Mouse (Mus musculus): ENCODE results near the gene Pdzd3. TPM values are rescaled to one million over a fixed set of nuclear protein-coding genes. Genes with fewer than 3 reads are reported as not detected.

Gene Pdzd3
- polyA plus RNA-seq, 1 experiment from 2014 or later = not detected

DNA sequence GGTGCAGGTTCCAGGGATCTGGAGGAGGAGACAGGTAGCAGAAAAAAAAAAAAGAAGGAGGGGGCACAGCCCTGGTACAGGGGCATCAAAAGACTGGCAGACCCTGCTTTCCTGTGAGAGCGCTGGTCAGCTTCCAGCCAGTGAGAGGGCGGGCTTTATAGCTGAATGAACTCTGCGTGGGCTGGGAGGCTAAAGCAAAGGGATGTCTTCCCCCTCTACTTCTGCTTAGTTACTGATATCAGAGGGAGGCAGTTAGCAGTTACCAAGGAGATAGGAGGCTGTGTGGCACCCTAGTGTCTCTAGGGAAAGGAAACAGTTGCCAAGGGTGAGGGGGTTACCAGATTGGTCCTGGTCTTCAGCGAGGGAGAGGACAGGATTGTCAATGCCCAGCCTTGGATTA is 826 bp downstream of the Pdzd3 start:
- H3K9me3 ChIP-seq (replicated peaks) = no peaks in the 10 kb centered on the region
- 41% methylated on average over 4 of the region's 4 CpGs for WGBS

DNA sequence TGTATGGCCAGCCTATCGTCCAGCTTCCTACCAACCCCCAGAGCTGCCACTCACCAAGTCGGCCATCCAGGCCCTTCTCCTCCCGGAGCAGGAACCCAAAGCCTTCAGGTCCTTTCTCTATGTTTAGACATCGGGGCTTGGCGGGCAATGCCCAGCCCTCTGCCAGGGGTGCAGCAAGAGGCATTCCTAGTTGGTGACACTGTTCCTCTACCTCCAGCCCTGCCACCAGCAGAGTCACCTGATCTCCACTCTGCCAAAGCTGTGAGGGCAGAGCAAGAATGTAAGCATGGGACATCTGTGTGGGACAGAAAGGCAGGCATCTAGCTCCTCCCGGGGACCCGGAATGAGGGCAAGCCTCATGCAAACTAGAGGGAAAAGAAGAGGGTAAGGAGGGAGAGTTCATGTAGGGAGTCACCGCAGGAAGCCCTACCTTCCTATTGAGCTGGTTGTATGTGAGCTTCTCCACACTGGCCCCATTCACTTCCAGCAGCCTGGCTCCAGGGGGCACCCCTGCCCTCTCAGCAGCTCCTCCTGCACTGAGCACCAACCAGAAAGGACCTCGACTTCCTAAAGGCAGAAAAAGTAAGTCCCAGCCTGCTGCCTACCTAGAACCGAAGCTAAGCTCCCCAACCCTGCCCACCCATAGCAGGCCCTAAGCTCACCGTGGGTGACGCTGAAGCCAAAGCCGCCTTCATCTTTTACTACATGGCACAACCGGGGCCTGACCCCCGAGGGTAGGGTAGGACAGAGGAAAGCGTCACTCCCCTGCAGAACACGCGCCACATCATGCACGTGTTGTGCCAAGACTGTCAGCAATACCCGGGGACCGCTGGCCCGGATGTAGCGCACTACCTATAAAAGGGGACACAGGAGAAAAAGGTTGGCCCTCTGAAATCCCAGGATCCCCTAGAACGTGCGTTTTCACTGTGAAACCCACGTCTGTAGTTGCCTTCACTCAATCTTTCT is 1.8 kb downstream of the Pdzd3 start:
- peak overlapping the region; percentile 57 for H3K4me2 ChIP-seq
- peaks cover 24% of the 10 kb centered on the region for H3K27me3 ChIP-seq (replicated peaks)
- no peak overlapping the region for H3K27ac ChIP-seq (ENCODE audit: poor library complexity, severe bottlenecking)
- peaks cover 17% of the 10 kb centered on the region for H3K4me1 ChIP-seq (replicated peaks)
- WGBS = 37% methylated on average over 26 of the region's 26 CpGs
- H3K9ac ChIP-seq = 0 out of 2 replicates have a peak overlapping the region, but pooled peaks have one; percentile 40
- no peaks in the 10 kb centered on the region for H3K36me3 ChIP-seq
- peak overlapping the region; percentile 5; the same call in 1 of the 2 replicates for H3K4me3 ChIP-seq
- H3K9me3 ChIP-seq (replicated peaks) = no peaks in the 10 kb centered on the region
- ATAC-seq (ENCODE audit: insufficient number of reproducible peaks, low FRiP score) = peak; percentile 72

More for the DNA sequence above, 826 bp downstream of the Pdzd3 start:
- Histone ChIP-seq H3K4me1 (replicated peaks) (peaks cover 27% of the 10 kb centered on the region), H3K27me3 (replicated peaks) (peaks cover 24% of the 10 kb centered on the region), H3K9ac (no peak overlapping the region), H3K27ac (ENCODE audit: poor library complexity, severe bottlenecking) (no peak overlapping the region), H3K4me3 (no peak overlapping the region), H3K4me2 (no peak overlapping the region), H3K36me3 (no peaks in the 10 kb centered on the region)
- no peak for ATAC-seq (ENCODE audit: insufficient number of reproducible peaks, low FRiP score)

DNA sequence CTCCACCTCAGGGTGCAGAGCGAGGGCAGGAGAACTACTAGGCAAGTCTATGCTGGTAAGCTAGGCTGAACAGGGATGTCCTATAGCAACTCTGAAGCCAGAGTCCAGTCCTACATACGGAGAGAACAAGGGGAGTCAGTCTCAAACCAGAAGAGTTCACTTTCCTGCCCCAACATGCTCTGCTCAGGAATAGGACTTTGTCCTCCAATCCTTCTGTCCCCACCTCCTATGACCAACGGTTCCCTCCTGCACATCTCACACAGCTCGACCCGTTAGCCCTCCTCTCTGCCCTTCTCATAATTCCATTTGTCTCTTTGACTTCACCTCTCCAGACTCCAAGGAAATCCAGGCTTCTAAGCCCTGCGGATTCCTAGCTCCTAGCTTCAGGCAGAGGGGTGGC is 3.4 kb downstream of the Pdzd3 start:
- Histone ChIP-seq H3K4me2 (no peak overlapping the region), H3K9ac (no peak overlapping the region), H3K4me3 (no peak overlapping the region), H3K4me1 (replicated peaks) (peaks cover 14% of the 10 kb centered on the region; the same call in 1 of the 2 replicates), H3K9me3 (replicated peaks) (no peaks in the 10 kb centered on the region), H3K36me3 (no peaks in the 10 kb centered on the region), H3K27ac (ENCODE audit: poor library complexity, severe bottlenecking) (no peak overlapping the region), H3K27me3 (replicated peaks) (peaks cover 21% of the 10 kb centered on the region)
- WGBS = 69% methylated on average over 6 of the region's 6 CpGs
- no peak for ATAC-seq (ENCODE audit: insufficient number of reproducible peaks, low FRiP score)

DNA sequence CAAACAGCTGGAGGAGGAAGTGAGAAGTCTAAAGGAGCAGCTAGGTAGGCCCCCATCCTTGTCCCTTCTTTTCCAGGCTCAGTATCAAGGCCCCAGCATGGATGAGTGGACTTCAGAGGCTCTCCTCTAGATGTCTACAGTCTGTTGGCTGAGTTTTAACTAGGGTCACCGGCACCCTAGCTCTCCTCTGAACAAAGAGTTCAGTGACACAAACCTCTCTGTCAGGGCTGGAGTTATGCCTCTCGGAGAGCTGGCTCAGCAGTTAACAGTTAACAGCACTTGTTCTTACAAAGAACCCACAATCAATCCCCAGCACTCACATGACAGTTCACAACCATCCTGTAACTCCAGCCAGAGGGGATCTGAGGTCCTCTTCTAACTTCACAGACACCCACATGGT is 7.7 kb downstream of the Pdzd3 start:
- H3K4me3 ChIP-seq = no peak overlapping the region
- H3K4me2 ChIP-seq = no peak overlapping the region
- H3K36me3 ChIP-seq = no peaks in the 10 kb centered on the region
- H3K27ac ChIP-seq (ENCODE audit: poor library complexity, severe bottlenecking) = no peak overlapping the region
- no peak for ATAC-seq (ENCODE audit: insufficient number of reproducible peaks, low FRiP score)
- H3K9ac ChIP-seq = no peak overlapping the region
- WGBS = 46% methylated on average over 2 of the region's 2 CpGs
- no peaks in the 10 kb centered on the region for H3K4me1 ChIP-seq (replicated peaks)
- peaks cover 10% of the 10 kb centered on the region; the same call in 1 of the 2 replicates for H3K27me3 ChIP-seq (replicated peaks)
- H3K9me3 ChIP-seq (replicated peaks) = no peaks in the 10 kb centered on the region; the same call in 1 of the 2 replicates

DNA sequence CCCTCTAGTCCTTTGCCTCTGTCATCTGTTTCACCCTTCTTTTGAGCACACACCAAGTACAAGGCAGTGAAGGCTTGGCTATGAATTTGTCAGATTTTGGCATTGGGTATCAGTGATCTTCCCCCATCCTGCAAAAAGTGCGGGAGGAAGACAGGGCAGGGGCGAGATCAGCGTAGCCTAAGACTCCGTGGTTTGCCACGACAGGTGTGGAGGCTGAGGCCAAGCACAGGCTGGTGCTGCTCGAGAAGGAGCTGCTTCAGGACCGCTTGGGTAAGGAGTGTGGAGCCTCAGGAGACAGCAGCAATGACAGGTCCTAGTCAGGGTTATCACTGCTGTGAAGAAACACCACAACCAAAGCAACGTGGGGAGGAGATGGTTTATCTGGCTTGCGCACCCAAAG is 9.9 kb downstream of the Pdzd3 start:
- WGBS = 55% methylated on average over 9 of the region's 9 CpGs

DNA sequence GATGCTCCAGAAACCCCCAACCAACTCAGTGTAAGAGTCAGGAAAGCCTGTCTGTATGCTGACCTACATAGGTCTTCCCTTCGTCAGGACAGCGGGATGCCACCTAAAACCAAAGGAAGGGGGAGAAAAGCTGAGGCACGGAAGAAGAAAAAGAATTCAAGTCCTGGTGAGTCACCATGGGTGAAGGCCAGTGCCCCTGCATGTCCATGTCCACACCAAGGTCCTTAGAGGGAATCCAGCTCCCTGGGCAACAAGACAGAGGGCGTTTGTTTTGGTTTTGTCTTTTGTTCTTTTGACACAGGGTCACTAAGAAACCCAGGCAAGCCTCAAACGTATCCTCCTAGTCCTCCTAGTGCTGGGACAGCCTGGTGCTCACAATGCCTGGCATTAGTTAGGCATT is 10.4 kb downstream of the Pdzd3 start:
- H3K4me3 ChIP-seq = no peak overlapping the region
- H3K36me3 ChIP-seq = no peaks in the 10 kb centered on the region
- H3K4me1 ChIP-seq (replicated peaks) = no peaks in the 10 kb centered on the region
- WGBS = 67% methylated on average over 5 of the region's 5 CpGs
- 0 out of 2 replicates have a peak, but pooled peaks cover 6% of the 10 kb centered on the region for H3K27me3 ChIP-seq (replicated peaks)
- no peak overlapping the region for H3K9ac ChIP-seq
- no peak overlapping the region for H3K27ac ChIP-seq (ENCODE audit: poor library complexity, severe bottlenecking)
- H3K4me2 ChIP-seq = no peak overlapping the region
- no peaks in the 10 kb centered on the region; the same call in 1 of the 2 replicates for H3K9me3 ChIP-seq (replicated peaks)
- ATAC-seq (ENCODE audit: insufficient number of reproducible peaks, low FRiP score) = no peak

More for the DNA sequence above, 9.9 kb downstream of the Pdzd3 start:
- no peak for ATAC-seq (ENCODE audit: insufficient number of reproducible peaks, low FRiP score)
- H3K4me1 ChIP-seq (replicated peaks) = no peaks in the 10 kb centered on the region
- H3K27ac ChIP-seq (ENCODE audit: poor library complexity, severe bottlenecking) = no peak overlapping the region
- no peaks in the 10 kb centered on the region for H3K36me3 ChIP-seq
- no peak overlapping the region for H3K9ac ChIP-seq
- H3K27me3 ChIP-seq (replicated peaks) = 0 out of 2 replicates have a peak, but pooled peaks cover 6% of the 10 kb centered on the region
- no peak overlapping the region for H3K4me3 ChIP-seq
- no peaks in the 10 kb centered on the region; the same call in 1 of the 2 replicates for H3K9me3 ChIP-seq (replicated peaks)
- no peak overlapping the region for H3K4me2 ChIP-seq

DNA sequence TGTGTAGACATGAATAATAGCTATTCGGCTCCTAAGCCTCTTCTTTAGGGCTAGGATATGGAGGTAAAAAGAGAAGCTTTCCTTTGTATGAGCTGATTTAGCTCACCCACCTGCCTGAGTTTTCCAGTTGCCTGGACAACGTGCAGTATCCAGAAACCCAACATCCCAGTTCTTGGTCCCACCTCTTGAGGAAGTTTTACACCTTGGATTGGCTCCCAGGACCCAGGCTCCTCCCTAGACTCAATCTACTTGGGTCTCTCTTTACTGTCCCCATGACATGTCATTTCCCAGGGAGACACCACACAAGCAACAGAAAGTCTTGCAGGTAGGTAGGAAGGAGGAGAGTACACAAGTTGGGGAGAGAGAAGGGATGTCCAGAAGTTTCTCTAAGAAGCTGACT is 10.9 kb downstream of the Pdzd3 start, which contains the start of gene Ccdc153:
Ccdc153 (plus strand) TSS at position 278 of the 400 bp plus-strand sequence.
- Histone ChIP-seq H3K36me3 (no peaks in the 10 kb centered on the region), H3K4me1 (replicated peaks) (no peaks in the 10 kb centered on the region), H3K27me3 (replicated peaks) (0 out of 2 replicates have a peak, but pooled peaks cover 6% of the 10 kb centered on the region), H3K4me2 (no peak within 1 kb of the TSS), H3K9ac (no peak within 1 kb of the TSS), H3K9me3 (replicated peaks) (no peaks in the 10 kb centered on the region; the same call in 1 of the 2 replicates), H3K4me3 (no peak within 1 kb of the TSS), H3K27ac (ENCODE audit: poor library complexity, severe bottlenecking) (no peak within 1 kb of the TSS)
- ATAC-seq (ENCODE audit: insufficient number of reproducible peaks, low FRiP score) = no peak
- WGBS = 51% methylated on average over 2 of the region's 2 CpGs

DNA sequence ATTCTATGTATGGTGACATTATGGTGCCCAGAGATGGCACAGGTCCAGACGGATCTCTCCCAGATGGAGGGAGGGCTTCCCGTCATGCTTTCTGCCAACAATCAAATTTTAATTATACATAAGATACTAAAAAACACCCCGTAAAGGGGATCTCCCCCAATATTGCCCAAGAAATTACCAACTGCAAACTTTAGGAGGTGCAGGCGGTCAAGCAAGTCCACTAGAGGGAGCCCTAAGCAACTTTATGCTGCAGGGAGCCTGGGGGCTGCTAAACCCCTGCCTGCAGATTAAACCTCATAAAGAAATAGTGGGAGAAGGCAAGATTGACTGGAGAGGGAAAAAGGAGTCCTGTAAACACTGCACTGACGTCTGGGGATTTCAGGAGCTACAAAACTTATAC is 11.8 kb downstream of the Pdzd3 start:
- H3K9ac ChIP-seq = no peak overlapping the region
- H3K4me3 ChIP-seq = no peak overlapping the region
- ATAC-seq (ENCODE audit: insufficient number of reproducible peaks, low FRiP score) = no peak
- WGBS = 11% methylated on average over 5 of the region's 5 CpGs
- no peaks in the 10 kb centered on the region for H3K36me3 ChIP-seq
- H3K9me3 ChIP-seq (replicated peaks) = no peaks in the 10 kb centered on the region; the same call in 1 of the 2 replicates
- no peaks in the 10 kb centered on the region for H3K4me1 ChIP-seq (replicated peaks)
- 0 out of 2 replicates have a peak, but pooled peaks cover 6% of the 10 kb centered on the region for H3K27me3 ChIP-seq (replicated peaks)
- no peak overlapping the region for H3K27ac ChIP-seq (ENCODE audit: poor library complexity, severe bottlenecking)
- no peak overlapping the region for H3K4me2 ChIP-seq

DNA sequence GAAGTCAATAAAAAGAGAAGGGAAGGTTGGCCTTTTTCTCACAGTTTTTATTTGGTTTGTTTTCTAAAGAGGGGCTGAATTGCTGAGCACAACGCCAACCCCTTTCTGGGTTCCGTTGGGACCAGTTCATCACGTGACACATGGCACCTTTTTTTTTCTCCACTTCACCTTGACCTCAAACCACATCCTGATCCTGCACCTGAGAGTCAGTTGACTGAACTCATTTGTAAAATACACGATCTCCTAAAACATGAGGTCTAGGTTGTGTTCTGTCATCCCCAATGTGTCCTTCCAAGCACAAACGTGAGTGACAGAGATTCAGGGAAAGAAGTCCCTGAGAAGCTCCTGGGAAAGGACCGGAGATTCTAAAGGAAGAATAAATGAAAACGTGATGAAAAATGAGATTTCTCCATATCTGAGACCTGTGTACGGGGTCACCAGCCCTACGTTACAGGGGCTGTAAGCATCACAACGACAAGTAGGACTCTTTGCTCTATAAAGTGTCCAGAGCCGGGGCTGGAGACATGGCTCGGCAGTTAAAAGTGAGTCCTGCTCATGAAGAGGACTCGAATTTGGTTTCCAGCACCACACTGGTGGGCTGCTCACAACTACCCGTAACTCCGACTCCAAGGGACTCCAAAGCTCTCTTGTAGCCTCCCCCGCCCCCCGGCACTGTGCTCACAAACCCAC is 12.6 kb downstream of the Pdzd3 start:
- Histone ChIP-seq H3K4me2 (no peak overlapping the region), H3K4me1 (replicated peaks) (no peaks in the 10 kb centered on the region), H3K9me3 (replicated peaks) (no peaks in the 10 kb centered on the region; the same call in 1 of the 2 replicates), H3K27ac (ENCODE audit: poor library complexity, severe bottlenecking) (no peak overlapping the region), H3K4me3 (no peak overlapping the region), H3K36me3 (no peaks in the 10 kb centered on the region), H3K27me3 (replicated peaks) (0 out of 2 replicates have a peak, but pooled peaks cover 6% of the 10 kb centered on the region), H3K9ac (no peak overlapping the region)
- 75% methylated on average over 17 of the region's 17 CpGs for WGBS
- no peak for ATAC-seq (ENCODE audit: insufficient number of reproducible peaks, low FRiP score)

DNA sequence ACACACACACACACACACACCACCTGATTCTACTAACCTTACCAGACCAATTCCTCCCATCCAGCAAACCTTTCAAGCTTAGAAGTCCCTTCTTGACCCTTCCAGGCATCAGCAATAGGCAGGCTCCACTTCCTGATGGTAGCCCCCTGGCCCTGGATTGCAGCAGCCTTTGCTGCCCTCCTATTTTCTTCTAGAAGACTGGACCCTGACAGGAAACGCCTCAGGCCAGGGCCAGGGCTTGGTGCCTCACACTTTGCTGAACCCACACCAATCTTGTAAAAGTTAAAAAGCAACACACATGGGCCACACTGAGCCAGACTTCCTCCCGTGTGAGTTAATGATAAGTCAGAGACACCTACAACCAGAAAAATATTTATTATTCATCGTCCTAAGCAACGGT is 14.1 kb downstream of the Pdzd3 start:
- Histone ChIP-seq H3K9me3 (replicated peaks) (no peaks in the 10 kb centered on the region; the same call in 1 of the 2 replicates), H3K4me1 (replicated peaks) (peaks cover 4% of the 10 kb centered on the region), H3K36me3 (no peaks in the 10 kb centered on the region), H3K27ac (ENCODE audit: poor library complexity, severe bottlenecking) (no peak overlapping the region), H3K4me2 (no peak overlapping the region), H3K9ac (no peak overlapping the region), H3K27me3 (replicated peaks) (0 out of 2 replicates have a peak, but pooled peaks cover 6% of the 10 kb centered on the region), H3K4me3 (no peak overlapping the region)
- WGBS = 62% methylated on average over 4 of the region's 4 CpGs
- ATAC-seq (ENCODE audit: insufficient number of reproducible peaks, low FRiP score) = no peak

DNA sequence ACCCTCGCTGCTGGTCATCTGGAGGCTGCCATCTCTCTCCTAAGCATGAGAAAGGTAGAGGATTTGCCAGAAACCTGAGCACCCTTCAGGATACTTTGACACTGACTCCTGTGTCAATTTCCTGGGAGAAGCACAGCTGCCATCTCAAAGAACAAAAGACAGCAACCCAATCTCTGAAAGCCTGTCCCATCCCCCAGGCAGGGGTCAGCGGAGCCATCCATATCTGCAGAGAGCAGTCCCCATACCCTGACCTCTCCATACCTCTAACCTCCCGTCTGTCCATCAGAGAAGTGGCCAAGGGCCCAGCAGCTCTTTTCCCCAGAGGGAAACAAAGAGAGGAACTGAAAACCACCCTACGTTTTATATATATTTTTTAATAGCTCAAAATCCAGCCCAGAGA is 14.7 kb downstream of the Pdzd3 start:
- Histone ChIP-seq H3K36me3 (no peaks in the 10 kb centered on the region), H3K9me3 (replicated peaks) (no peaks in the 10 kb centered on the region; the same call in 1 of the 2 replicates), H3K27me3 (replicated peaks) (0 out of 2 replicates have a peak, but pooled peaks cover 5% of the 10 kb centered on the region), H3K9ac (no peak overlapping the region), H3K4me1 (replicated peaks) (peaks cover 10% of the 10 kb centered on the region), H3K27ac (ENCODE audit: poor library complexity, severe bottlenecking) (no peak overlapping the region), H3K4me3 (no peak overlapping the region), H3K4me2 (no peak overlapping the region)
- no peak for ATAC-seq (ENCODE audit: insufficient number of reproducible peaks, low FRiP score)
- 53% methylated on average over 4 of the region's 4 CpGs for WGBS
